Mouse (Mus musculus) lung, postnatal 4 days (tissue): ENCODE measurements at regions not wholly inside any gene's neighbourhood (a gene's known extent, or its start where the extent isn't known, plus 50 kb on each side); places are given as distances from the start of the nearest gene placed in this dataset.

Experiments
- DNase-seq, 2 experiments: peaks; one replicate each; pipeline ENCODE4 v3.0.0; 2021

GRCm38 (mm10) chr3:38577890-38578628 lies 93.4 kb upstream of the Ankrd50 start:
- no peak for DNase-seq

- no peak for DNase-seq
These were observed 89.0 kb upstream of the Ankrd50 start for GRCm38 (mm10) chr3:38573594-38573993.

GRCm38 (mm10) chr3:38572159-38572558 lies 87.5 kb upstream of the Ankrd50 start:
- no peak for DNase-seq

- DNase-seq, result no peak
These were observed 86.6 kb upstream of the Ankrd50 start for GRCm38 (mm10) chr3:38571224-38571623.

GRCm38 (mm10) chr3:38569001-38569400 lies 84.4 kb upstream of the Ankrd50 start:
- no peak for DNase-seq

GRCm38 (mm10) chr3:38568596-38568975 lies 83.9 kb upstream of the Ankrd50 start:
- DNase-seq, result no peak

- no peak for DNase-seq
These were observed 83.4 kb upstream of the Ankrd50 start for GRCm38 (mm10) chr3:38567946-38568595.

- no peak for DNase-seq
These were observed 81.9 kb upstream of the Ankrd50 start for GRCm38 (mm10) chr3:38566576-38566975.

GRCm38 (mm10) chr3:38564844-38565243 lies 80.2 kb upstream of the Ankrd50 start:
- DNase-seq, result peak in 1 of 2 experiments; percentile 7

GRCm38 (mm10) chr3:38564364-38564763 lies 79.7 kb upstream of the Ankrd50 start:
- DNase-seq, result no peak

GRCm38 (mm10) chr3:38561186-38561585 lies 76.5 kb upstream of the Ankrd50 start:
- no peak for DNase-seq

GRCm38 (mm10) chr3:38555939-38556338 lies 71.3 kb upstream of the Ankrd50 start:
- no peak for DNase-seq

- DNase-seq, result no peak
These were observed 68.9 kb upstream of the Ankrd50 start for GRCm38 (mm10) chr3:38553470-38554043.

GRCm38 (mm10) chr3:38547032-38547431 lies 62.4 kb upstream of the Ankrd50 start:
- DNase-seq, result no peak

- DNase-seq, result no peak
These were observed 60.9 kb upstream of the Ankrd50 start for GRCm38 (mm10) chr3:38545501-38545896.

GRCm38 (mm10) chr3:38544718-38545500 lies 60.3 kb upstream of the Ankrd50 start:
- no peak for DNase-seq

- DNase-seq, result no peak
These were observed 59.2 kb upstream of the Ankrd50 start for GRCm38 (mm10) chr3:38543816-38544215.

GRCm38 (mm10) chr3:38541296-38541695 lies 56.7 kb upstream of the Ankrd50 start:
- DNase-seq, result no peak

GRCm38 (mm10) chr3:38538309-38538708 lies 53.7 kb upstream of the Ankrd50 start:
- no peak for DNase-seq

- no peak for DNase-seq
These were observed 53.1 kb upstream of the Ankrd50 start for GRCm38 (mm10) chr3:38537770-38538169.
